15 mouse cellular contexts compared by ENCODE assay signal in genomic region chr15:79195492-79195891, GRCm38 (mm10). TPM values are rescaled to one million over a fixed set of nuclear protein-coding genes. Genes with fewer than 3 reads are reported as not detected.
DNase-seq lines count a peak whose midpoint lies in the region; ATAC-seq and TF ChIP-seq lines count a peak whose summit lies in the region.
"Had no signal": no experiment of that assay in that cellular context is flagged by ENCODE, and none has a peak within 500 bp of the region (broad histone marks: within the 10 kb centered on the region; RNA-seq: fewer than 3 reads in every experiment).

No protein-coding gene starts in this region.

- intact Hi-C loops in gastrocnemius, adult 2 months (cut with DNase I), result no loop called here
- intact Hi-C loops in gastrocnemius, postnatal 36 days (cut with DNase I), result no loop called here

- no peaks in the 10 kb centered on the region for H3K36me3 ChIP-seq in liver, embryonic 15.5 days (replicated peaks)
- no peaks in the 10 kb centered on the region for H3K36me3 ChIP-seq in liver, embryonic 11.5 days (ENCODE audit: control insufficient read depth, insufficient read depth, low read length)
- no peaks in the 10 kb centered on the region for H3K36me3 ChIP-seq in heart, embryonic 15.5 days
- H3K36me3 ChIP-seq: embryonic facial prominence, embryonic 12.5 days had no signal

- WGBS in liver, embryonic 15.5 days (ENCODE audit: insufficient replicate concordance), result 64% methylated on average over 8 of the region's 8 CpGs
- 88% methylated on average over 8 of the region's 8 CpGs for WGBS in liver, embryonic 11.5 days
- WGBS in heart, embryonic 15.5 days, result 52% methylated on average over 8 of the region's 8 CpGs

- no peak for TF ChIP-seq CTCF in gastrocnemius, adult 2 months (IDR thresholded peaks at IDR 0.05)

- no peak overlapping the region for H3K4me3 ChIP-seq in gastrocnemius, adult 2 months
- no peak overlapping the region for H3K4me3 ChIP-seq in liver, embryonic 15.5 days (replicated peaks)
- no peak overlapping the region for H3K4me3 ChIP-seq in liver, embryonic 11.5 days (ENCODE audit: low read depth, low read length)
- no peak overlapping the region for H3K4me3 ChIP-seq in heart, embryonic 15.5 days
- H3K4me3 ChIP-seq: embryonic facial prominence, embryonic 12.5 days had no signal

- peaks cover 7% of the 10 kb centered on the region for H3K4me1 ChIP-seq in liver, embryonic 15.5 days (replicated peaks)
- H3K4me1 ChIP-seq in liver, embryonic 11.5 days (replicated peaks; ENCODE audit: control insufficient read depth, insufficient read depth, low read length), result peaks cover 3% of the 10 kb centered on the region; the same call in 1 of the 2 replicates
- peaks cover 36% of the 10 kb centered on the region for H3K4me1 ChIP-seq in heart, embryonic 15.5 days (replicated peaks)

- 0 out of 2 replicates have a peak, but pooled peaks cover 4% of the 10 kb centered on the region for H3K27me3 ChIP-seq in liver, embryonic 15.5 days
- peaks cover 3% of the 10 kb centered on the region; the same call in 1 of the 2 replicates for H3K27me3 ChIP-seq in liver, embryonic 11.5 days (replicated peaks; ENCODE audit: control insufficient read depth, insufficient read depth, low read length)
- no peaks in the 10 kb centered on the region for H3K27me3 ChIP-seq in heart, embryonic 15.5 days
- H3K27me3 ChIP-seq: embryonic facial prominence, embryonic 12.5 days had no signal

- peak overlapping the region; percentile 38 for H3K27ac ChIP-seq in gastrocnemius, adult 2 months
- H3K27ac ChIP-seq in liver, embryonic 15.5 days (replicated peaks), result no peak overlapping the region
- H3K27ac ChIP-seq in liver, embryonic 11.5 days (ENCODE audit: low read depth, low read length), result no peak overlapping the region
- peak overlapping the region; percentile 45 for H3K27ac ChIP-seq in heart, embryonic 15.5 days
- H3K27ac ChIP-seq: embryonic facial prominence, embryonic 12.5 days had no signal

- H3K9ac ChIP-seq in liver, embryonic 15.5 days, result no peak overlapping the region
- no peak overlapping the region for H3K9ac ChIP-seq in liver, embryonic 11.5 days (ENCODE audit: low read depth, low read length)
- no peak overlapping the region for H3K9ac ChIP-seq in heart, embryonic 15.5 days
- H3K9ac ChIP-seq: embryonic facial prominence, embryonic 12.5 days had no signal

- H3K9me3 ChIP-seq in liver, embryonic 15.5 days (replicated peaks), result no peaks in the 10 kb centered on the region
- H3K9me3 ChIP-seq in liver, embryonic 11.5 days (ENCODE audit: control insufficient read depth, low read length), result no peaks in the 10 kb centered on the region
- H3K9me3 ChIP-seq in heart, embryonic 15.5 days (replicated peaks), result no peaks in the 10 kb centered on the region
- H3K9me3 ChIP-seq: embryonic facial prominence, embryonic 12.5 days had no signal

- peak; percentile 67 for DNase-seq in gastrocnemius, adult 2 months
- no peak for DNase-seq in gastrocnemius, postnatal 36 days
- no peak for DNase-seq in liver, embryonic 11.5 days (ENCODE audit: low spot score)
- DNase-seq in adrenal gland, adult 8-10 months, result peak; percentile 54
- DNase-seq in layer of hippocampus, adult 8-10 months (ENCODE audit: low spot score in 2 of 2), result no peak
- DNase-seq: cerebellum, adult 8-10 months; kidney, postnatal 14 days; left cerebral cortex, postnatal 4 days had no signal

- H3K4me2 ChIP-seq in liver, embryonic 15.5 days, result no peak overlapping the region
- no peak overlapping the region for H3K4me2 ChIP-seq in liver, embryonic 11.5 days
- no peak overlapping the region for H3K4me2 ChIP-seq in heart, embryonic 15.5 days
- H3K4me2 ChIP-seq: embryonic facial prominence, embryonic 12.5 days had no signal

- 0 out of 2 replicates have a peak, but pooled peaks have one; percentile 46 for ATAC-seq in liver, embryonic 15.5 days (ENCODE audit: insufficient read depth)
- ATAC-seq in liver, embryonic 11.5 days (replicated peaks; ENCODE audit: low FRiP score), result no peak
- ATAC-seq in heart, embryonic 15.5 days (replicated peaks; ENCODE audit: insufficient number of reproducible peaks, insufficient read depth, low FRiP score, low read depth), result peak; percentile 58
- ATAC-seq in monocyte, adult 5-6 weeks (replicated peaks; ENCODE audit: insufficient number of reproducible peaks, low FRiP score, low TSS enrichment, poor library complexity, severe bottlenecking), result no peak
- ATAC-seq: forebrain, embryonic 16.5 days; hindbrain, embryonic 16.5 days had no signal

RNA-seq across cellular contexts. Expression of gene Sox10, which starts 30.5 kb away (rescaled TPM):
- total RNA-seq in gastrocnemius, adult 2 months (2021), result under 1 TPM; 0.71 to 0.81 TPM
- 1 to 10 TPM in 1 of 2 experiments, under 1 TPM in 1; 0.97 to 1.8 TPM for total RNA-seq in gastrocnemius, postnatal 36 days (2021)
- 0.09 and 0.12 TPM in 2 replicates for polyA plus RNA-seq in liver, embryonic 15.5 days (2015; fragmentation: Nextera tagmentation; extraction: Ambion mirVana)
- polyA plus RNA-seq in liver, embryonic 11.5 days (2014; fragmentation: Nextera tagmentation; extraction: Ambion mirVana), result 0.81 and 0.84 TPM in 2 replicates
- 1 to 10 TPM; 1.4 to 2.6 (median 2.4) TPM for total RNA-seq in adrenal gland, adult 8-10 months (2022)
- polyA plus RNA-seq in heart, embryonic 15.5 days (2015; fragmentation: Nextera tagmentation; extraction: Ambion mirVana), result 0.45 and 1.3 TPM in 2 replicates
- 10 to 100 TPM; 34.6 to 40.4 (median 37.8) TPM for total RNA-seq in layer of hippocampus, adult 8-10 months (2022)
- not detected in 3 replicates for total RNA-seq in monocyte, adult 5-6 weeks (2017)

RNA-seq across cellular contexts. Expression of gene Pick1, which starts 33.5 kb away (rescaled TPM):
- 10 to 100 TPM; 33.6 to 35.0 TPM for total RNA-seq in gastrocnemius, adult 2 months (2021)
- total RNA-seq in gastrocnemius, postnatal 36 days (2021), result 10 to 100 TPM; 26.9 to 30.9 TPM
- 12.2 and 13.1 TPM in 2 replicates for polyA plus RNA-seq in liver, embryonic 15.5 days (2015; fragmentation: Nextera tagmentation; extraction: Ambion mirVana)
- 13.5 and 18.0 TPM in 2 replicates for polyA plus RNA-seq in liver, embryonic 11.5 days (2014; fragmentation: Nextera tagmentation; extraction: Ambion mirVana)
- 10 to 100 TPM; 18.1 to 38.0 (median 23.4) TPM for total RNA-seq in adrenal gland, adult 8-10 months (2022)
- 29.5 and 39.9 TPM in 2 replicates for polyA plus RNA-seq in heart, embryonic 15.5 days (2015; fragmentation: Nextera tagmentation; extraction: Ambion mirVana)
- 10 to 100 TPM; 46.2 to 63.5 (median 50.6) TPM for total RNA-seq in layer of hippocampus, adult 8-10 months (2022)
- 7.2 to 13.7 TPM (median 8.1 TPM) in 3 replicates for total RNA-seq in monocyte, adult 5-6 weeks (2017)

RNA-seq across cellular contexts. Expression of gene Gm49486, which starts 33.7 kb away (rescaled TPM):
- 1 to 10 TPM in 1 of 2 experiments, under 1 TPM in 1; 0.10 to 1.0 TPM for total RNA-seq in gastrocnemius, adult 2 months (2021)
- total RNA-seq in gastrocnemius, postnatal 36 days (2021), result under 1 TPM in 1 of 2 experiments, not detected in 1; 0.46 TPM
- polyA plus RNA-seq in liver, embryonic 15.5 days (2015; fragmentation: Nextera tagmentation; extraction: Ambion mirVana), result not detected in 2 replicates
- polyA plus RNA-seq in liver, embryonic 11.5 days (2014; fragmentation: Nextera tagmentation; extraction: Ambion mirVana), result 0.10 TPM in 1 of 2 replicates, not detected in the other
- not detected for total RNA-seq in adrenal gland, adult 8-10 months (2022)
- polyA plus RNA-seq in heart, embryonic 15.5 days (2015; fragmentation: Nextera tagmentation; extraction: Ambion mirVana), result 0.61 and 0.73 TPM in 2 replicates
- total RNA-seq in layer of hippocampus, adult 8-10 months (2022), result under 1 TPM; 0.20 to 0.77 (median 0.49) TPM
- not detected in 3 replicates for total RNA-seq in monocyte, adult 5-6 weeks (2017)
- polyA plus RNA-seq: spleen, adult 2 months had no signal

RNA-seq across cellular contexts. Expression of gene 1700088E04Rik, which starts 54.4 kb away (rescaled TPM):
- 1 to 10 TPM; 1.1 to 1.2 TPM for total RNA-seq in gastrocnemius, adult 2 months (2021)
- 1 to 10 TPM in 1 of 2 experiments, under 1 TPM in 1; 0.66 to 1.2 TPM for total RNA-seq in gastrocnemius, postnatal 36 days (2021)
- polyA plus RNA-seq in liver, embryonic 15.5 days (2015; fragmentation: Nextera tagmentation; extraction: Ambion mirVana), result 0.47 and 0.69 TPM in 2 replicates
- polyA plus RNA-seq in liver, embryonic 11.5 days (2014; fragmentation: Nextera tagmentation; extraction: Ambion mirVana), result 1.8 and 2.2 TPM in 2 replicates
- 10 to 100 TPM in 2 of 4 experiments, 1 to 10 TPM in 2; 7.0 to 14.8 (median 10.2) TPM for total RNA-seq in adrenal gland, adult 8-10 months (2022)
- polyA plus RNA-seq in heart, embryonic 15.5 days (2015; fragmentation: Nextera tagmentation; extraction: Ambion mirVana), result 7.4 and 8.1 TPM in 2 replicates
- total RNA-seq in layer of hippocampus, adult 8-10 months (2022), result 10 to 100 TPM in 3 of 4 experiments, 1 to 10 TPM in 1; 9.4 to 12.9 (median 11.1) TPM
- not detected in 3 replicates for total RNA-seq in monocyte, adult 5-6 weeks (2017)

RNA-seq across cellular contexts. Expression of gene Polr2f, which starts 54.7 kb away (rescaled TPM):
- total RNA-seq in gastrocnemius, adult 2 months (2021), result 10 to 100 TPM; 61.0 to 87.7 TPM
- 10 to 100 TPM; 65.9 to 67.1 TPM for total RNA-seq in gastrocnemius, postnatal 36 days (2021)
- polyA plus RNA-seq in liver, embryonic 15.5 days (2015; fragmentation: Nextera tagmentation; extraction: Ambion mirVana), result 118 and 125 TPM in 2 replicates
- polyA plus RNA-seq in liver, embryonic 11.5 days (2014; fragmentation: Nextera tagmentation; extraction: Ambion mirVana), result 432 and 463 TPM in 2 replicates
- 100 to 1,000 TPM; 120 to 161 (median 139) TPM for total RNA-seq in adrenal gland, adult 8-10 months (2022)
- 207 and 240 TPM in 2 replicates for polyA plus RNA-seq in heart, embryonic 15.5 days (2015; fragmentation: Nextera tagmentation; extraction: Ambion mirVana)
- 100 to 1,000 TPM in 1 of 4 experiments, 10 to 100 TPM in 3; 78.1 to 105 (median 92.0) TPM for total RNA-seq in layer of hippocampus, adult 8-10 months (2022)
- total RNA-seq in monocyte, adult 5-6 weeks (2017), result 26.5 to 98.4 TPM (median 53.0 TPM) in 3 replicates

Comparison
In these comparisons a context has a peak if more than half of its experiments do, and no peak if none do; other contexts are left out.
1. DNase-seq: peak in gastrocnemius, adult 2 months (single experiment) and adrenal gland, adult 8-10 months (single experiment); none in gastrocnemius, postnatal 36 days (0 of 2), liver, embryonic 11.5 days (single experiment) and layer of hippocampus, adult 8-10 months (0 of 2).
2. ATAC-seq: peak in liver, embryonic 15.5 days (single experiment) and heart, embryonic 15.5 days (single experiment); none in liver, embryonic 11.5 days (single experiment) and monocyte, adult 5-6 weeks (single experiment).
3. H3K27ac ChIP-seq: peak in gastrocnemius, adult 2 months (single experiment) and heart, embryonic 15.5 days (single experiment); none in liver, embryonic 15.5 days (single experiment) and liver, embryonic 11.5 days (single experiment).
4. RNA of gene Sox10, which starts 30.5 kb away (total RNA-seq): 34.6 to 40.4 TPM in layer of hippocampus, adult 8-10 months; 1.4 to 2.6 TPM in adrenal gland, adult 8-10 months, 0.97 to 1.8 TPM in gastrocnemius, postnatal 36 days, 0.71 to 0.81 TPM in gastrocnemius, adult 2 months and not detected in monocyte, adult 5-6 weeks; every median in the first group is over 4 times any median in the second.